Mouse (Mus musculus) E14TG2a.4 (cell line): Measurements from ENCODE around the gene Atp11a.

Experiments
- CTCF ChIP-seq: conservative IDR thresholded peaks from 2 replicates; pipeline ENCODE4 v1.5.1; 2014; ENCODE audit warnings: low read length
- NANOG ChIP-seq: IDR thresholded peaks from 2 replicates; pipeline ENCODE4 v1.6.1; 2014; ENCODE audit warnings: borderline replicate concordance, low read length, mixed read lengths
- POU5F1 ChIP-seq: IDR thresholded peaks from 2 replicates; pipeline ENCODE4 v1.6.1; 2014; ENCODE audit warnings: low read length, borderline replicate concordance

- TF ChIP-seq CTCF = no peak
- no peak for TF ChIP-seq NANOG
- no peak for TF ChIP-seq POU5F1
These were observed 131.1 kb downstream of the Atp11a start for GRCm38 (mm10) chr8:12887772-12888435.
